Mouse (Mus musculus) liver, embryonic 14.5 days (tissue): ENCODE measurements around the gene Mdh1b. TPM values are rescaled to one million over a fixed set of nuclear protein-coding genes. Genes with fewer than 3 reads are reported as not detected.

Experiments used
- ATAC-seq: fragments of 200-750 bp; cut with Nextera tagmentation; 2 replicates; pipeline ENCODE4 v1.8.0; 2017; ENCODE audit warnings: moderate number of reproducible peaks, mild to moderate bottlenecking, moderate library complexity; ENCODE audit not compliant: insufficient read depth
- DNase-seq, 3 experiments: peaks; one replicate each; pipeline ENCODE4 v3.0.0-alpha.2; 2012 to 2013; ENCODE audit warnings: low read depth in 3 of 3, low spot score in 3 of 3
- H3K27ac ChIP-seq: fragments of 300-500 bp; sonication (generic); 2 replicates; pipeline ENCODE4 v1.5.1; 2014; ENCODE audit warnings: moderate library complexity, mild to moderate bottlenecking, control low read depth, inconsistent platforms
- H3K27me3 ChIP-seq: fragments of 300-500 bp; sonication (generic); 2 replicates; pipeline ENCODE4 v1.6.1; 2014; ENCODE audit warnings: mild to moderate bottlenecking, low read length, moderate library complexity; ENCODE audit not compliant: control insufficient read depth, insufficient read depth
- H3K36me3 ChIP-seq: fragments of 300-500 bp; sonication (generic); replicated peaks from 2 replicates; pipeline ENCODE4 v1.6.1; 2014; ENCODE audit warnings: low read depth; ENCODE audit not compliant: control insufficient read depth, insufficient read depth
- H3K4me1 ChIP-seq, 2 experiments: fragments of 200-500 bp in 1 of 2; fragments of 300-500 bp in 1 of 2; sonication (generic) in 1 of 2; replicated peaks; 2 replicates each; pipeline ENCODE4 v1.6.1; 2012 to 2014; ENCODE audit warnings: antibody characterized with exemption in 1 of 2, inconsistent platforms in 1 of 2, low read length in 1 of 2; ENCODE audit not compliant: control insufficient read depth in 2 of 2, insufficient read depth in 2 of 2
- H3K4me2 ChIP-seq: fragments of 300-500 bp; sonication (generic); 2 replicates; pipeline ENCODE4 v1.6.1; 2014; ENCODE audit warnings: low read depth, mild to moderate bottlenecking, control low read depth, moderate library complexity
- H3K4me3 ChIP-seq, 2 experiments: fragments of 200-500 bp in 1 of 2; fragments of 300-500 bp in 1 of 2; sonication (generic) in 1 of 2; 2 replicates each; pipeline ENCODE4 v1.5.1; 2012 to 2014; ENCODE audit warnings: low read depth in 2 of 2, low read length in 2 of 2, mild to moderate bottlenecking in 2 of 2, control low read depth in 1 of 2, inconsistent platforms in 1 of 2, moderate library complexity in 1 of 2; ENCODE audit not compliant: insufficient read depth in 1 of 2
- H3K9ac ChIP-seq: fragments of 300-500 bp; sonication (generic); replicated peaks from 2 replicates; pipeline ENCODE4 v1.6.1; 2014; ENCODE audit warnings: mild to moderate bottlenecking, control low read depth, moderate library complexity
- H3K9me3 ChIP-seq: fragments of 300-500 bp; sonication (generic); 2 replicates; pipeline ENCODE4 v1.6.1; 2016; ENCODE audit warnings: low read length, mixed read lengths; ENCODE audit not compliant: control insufficient read depth
- CTCF ChIP-seq: IDR thresholded peaks from 2 replicates; pipeline ENCODE4 v1.5.1; 2016; ENCODE audit warnings: antibody characterized with exemption, low read depth, control low read depth
- EP300 ChIP-seq: IDR thresholded peaks from 2 replicates; pipeline ENCODE4 v1.6.1; 2016; ENCODE audit warnings: antibody characterized with exemption, low read depth
- WGBS: fragments of 180-500 bp; shearing (Covaris S2); extraction: QIAGEN DNeasy Blood & Tissue Kit; methylation state at CpG from one replicate; pipeline ENCODE4 v1.1.7; 2014; ENCODE audit not compliant: insufficient replicate concordance; 5-methylcytosine and 5-hydroxymethylcytosine counted together
- polyA plus RNA-seq, 2 experiments: library from polyadenylated mRNA; depleted of rRNA in 1 of 2; stranded (reverse) in 1 of 2; unstranded in 1 of 2; fragments of >200 nt; fragmentation: Nextera tagmentation in 1 of 2; extraction: Ambion mirVana in 1 of 2; gene quantifications; 2 replicates each; pipeline versions ENCODE4 v1.2.1 to v1.2.3; 2012 to 2014

The Mdh1b gene
- polyA plus RNA-seq, 2 experiments, result not detected

DNA sequence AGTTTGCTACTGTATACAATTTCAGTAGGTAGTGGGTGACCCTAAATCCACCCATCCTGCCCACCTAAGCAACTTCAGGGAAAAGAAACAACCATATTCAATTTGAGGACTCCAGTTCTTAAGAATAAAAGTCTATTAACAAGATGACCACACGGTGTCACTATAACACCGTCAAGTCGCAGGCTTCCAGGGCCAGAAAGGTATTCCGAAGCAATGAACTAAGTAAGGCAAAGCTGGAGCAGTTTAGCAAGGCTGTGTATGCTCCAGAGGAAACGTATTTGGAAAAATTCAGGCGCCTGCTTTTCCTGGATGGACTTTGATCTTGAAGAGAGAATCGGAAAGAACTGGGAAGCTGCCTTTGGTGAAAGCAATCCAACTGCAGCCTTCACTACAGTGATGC lies 70.5 kb downstream of the Mdh1b start:
- no peaks in the 10 kb centered on the region for H3K9me3 ChIP-seq
- no peak overlapping the region for H3K9ac ChIP-seq
- no peak for TF ChIP-seq EP300
- peak; percentile 56 for TF ChIP-seq CTCF
- H3K27me3 ChIP-seq, result no peaks in the 10 kb centered on the region
- peak; percentile 7 to 17 (median 12) for DNase-seq
- no peak overlapping the region for H3K27ac ChIP-seq
- ATAC-seq, result no peak
- no peak overlapping the region for H3K4me2 ChIP-seq
- no peaks in the 10 kb centered on the region for H3K36me3 ChIP-seq
- no peaks in the 10 kb centered on the region for H3K4me1 ChIP-seq
- 2% methylated on average over 7 of the region's 7 CpGs for WGBS
- H3K4me3 ChIP-seq, result no peak overlapping the region

DNA sequence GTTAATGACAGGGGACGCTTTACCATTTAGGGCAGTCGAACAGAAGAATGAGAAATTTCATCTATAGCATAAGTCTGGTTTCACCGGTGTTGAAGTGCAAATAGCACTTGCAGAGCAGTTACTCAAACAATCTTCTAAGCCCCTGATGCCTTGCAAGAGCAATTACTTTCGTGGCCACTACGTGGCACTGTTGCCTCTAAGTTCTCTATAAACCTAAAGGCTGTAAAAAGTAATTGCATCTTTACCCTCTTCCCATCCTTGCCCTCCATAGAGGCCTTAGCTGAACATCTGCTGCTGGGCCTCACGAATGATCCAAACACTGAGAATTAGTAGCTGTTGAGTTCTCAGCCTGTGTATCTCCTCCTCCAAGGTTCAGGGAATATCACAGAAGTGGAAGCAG lies 72.1 kb downstream of the Mdh1b start:
- Histone ChIP-seq H3K4me3 (no peak overlapping the region), H3K4me1 (no peaks in the 10 kb centered on the region), H3K4me2 (no peak overlapping the region), H3K9ac (no peak overlapping the region), H3K27me3 (no peaks in the 10 kb centered on the region), H3K27ac (no peak overlapping the region), H3K36me3 (no peaks in the 10 kb centered on the region), H3K9me3 (no peaks in the 10 kb centered on the region)
- DNase-seq (peak; percentile 4 to 22 (median 12)), ATAC-seq (no peak)
- 11% methylated on average over 6 of the region's 6 CpGs for WGBS
- TF ChIP-seq EP300, result no peak
- TF ChIP-seq CTCF, result peak; percentile 56

Other genes starting within 250 kb of the Mdh1b start
- gene Gm39653, start 114.3 kb downstream of the Mdh1b start, polyA plus RNA-seq (2012; rRNA removed), result not detected in 2 replicates
- not detected in 2 replicates for gene Gm39653, start 114.3 kb downstream of the Mdh1b start, polyA plus RNA-seq (2014; fragmentation: Nextera tagmentation; extraction: Ambion mirVana)
- not detected in 2 replicates for gene Dytn, start 43.4 kb downstream of the Mdh1b start, polyA plus RNA-seq (2012; rRNA removed)
- not detected in 2 replicates for gene Dytn, start 43.4 kb downstream of the Mdh1b start, polyA plus RNA-seq (2014; fragmentation: Nextera tagmentation; extraction: Ambion mirVana)
- 5.1 and 8.2 TPM in 2 replicates for gene Fastkd2, start 296 bp upstream of the Mdh1b start, polyA plus RNA-seq (2012; rRNA removed)
- 42.7 and 49.4 TPM in 2 replicates for gene Fastkd2, start 296 bp upstream of the Mdh1b start, polyA plus RNA-seq (2014; fragmentation: Nextera tagmentation; extraction: Ambion mirVana)
- not detected in 2 replicates for gene 4933402D24Rik, start 38.9 kb upstream of the Mdh1b start, polyA plus RNA-seq (2012; rRNA removed)
- not detected in 2 replicates for gene 4933402D24Rik, start 38.9 kb upstream of the Mdh1b start, polyA plus RNA-seq (2014; fragmentation: Nextera tagmentation; extraction: Ambion mirVana)